Mouse (Mus musculus) v-Abl transformed pro-B cells (cell line): ENCODE measurements around the gene Ptprf.

Experiments used
- in situ Hi-C, 2 experiments: fragments of 400-800 bp; cut with MboI; formaldehyde crosslinking; loops; one replicate each; pipeline ENCODE4 v1.15.1; 2025; ENCODE audit not compliant: unreplicated experiment in 2 of 2

Gene Ptprf

DNA sequence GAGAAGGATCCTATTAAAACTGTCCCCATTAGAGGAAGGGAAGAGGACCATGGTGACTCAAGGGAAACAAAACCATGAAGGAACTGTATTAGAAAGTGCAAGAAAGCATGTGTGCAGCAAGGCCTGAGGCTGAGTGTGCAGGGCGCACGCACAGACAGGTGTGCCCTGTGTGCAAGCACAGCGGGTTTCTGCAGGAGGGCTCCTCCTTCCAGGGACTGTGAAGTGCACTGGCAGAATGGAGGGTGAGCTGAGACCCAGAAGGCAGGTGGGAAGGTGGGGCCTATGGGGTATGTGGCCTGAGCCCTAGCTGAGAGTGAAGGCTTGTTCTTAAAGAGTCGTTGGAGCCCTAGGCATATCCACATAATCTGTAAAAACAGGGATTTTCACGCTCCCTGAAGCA is 1.9 kb downstream of the Ptprf start:
- in situ Hi-C loops, result loop anchor here (5.0 to 10.0 kb wide), 3 partner anchors 202 to 584 kb away; no protein-coding TSS in a partner anchor

DNA sequence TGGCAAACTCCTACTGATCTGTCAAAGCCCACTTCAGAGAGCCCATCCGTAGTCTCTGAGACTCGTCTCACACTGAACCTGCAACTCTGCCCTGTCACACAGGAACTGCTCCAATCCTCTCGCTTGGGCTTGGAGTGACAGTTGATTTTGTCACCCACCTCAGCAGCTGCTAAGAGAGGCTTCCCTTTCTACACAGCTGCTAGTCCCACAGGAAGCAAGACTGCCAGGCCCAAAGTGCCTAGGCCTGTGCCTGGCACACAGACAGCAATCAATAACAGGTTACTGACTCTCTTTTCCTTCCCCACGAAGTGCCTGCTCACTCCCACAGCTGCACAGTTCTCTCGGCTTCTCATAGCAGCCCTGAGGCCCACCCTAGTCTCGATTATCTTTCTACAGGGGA is 2.7 kb downstream of the Ptprf start:
- in situ Hi-C loops, result loop anchor here (5.0 to 10.0 kb wide), 3 partner anchors 201 to 584 kb away; no protein-coding TSS in a partner anchor

DNA sequence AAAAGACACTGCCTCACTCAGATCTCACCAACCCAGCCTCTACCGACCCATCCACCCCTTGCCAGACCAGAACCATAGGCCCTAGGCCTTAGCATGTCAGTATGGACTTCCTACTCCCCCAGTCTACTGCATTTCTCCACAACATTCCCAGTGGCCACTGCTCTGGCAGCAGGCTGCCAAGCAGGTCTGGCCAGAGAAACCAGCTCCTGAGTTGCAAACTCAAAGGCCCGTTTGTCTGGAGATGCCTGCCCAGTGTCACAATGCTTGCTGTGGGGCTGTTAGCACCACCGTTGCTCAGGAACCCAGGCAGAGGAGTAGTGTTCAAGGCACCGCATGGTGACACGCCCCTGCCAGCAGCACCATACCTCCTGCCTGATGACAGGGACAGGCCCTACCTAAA is 5.0 kb downstream of the Ptprf start:
- in situ Hi-C loops, result loop anchor here (5.0 to 10.0 kb wide), 3 partner anchors 199 to 581 kb away; no protein-coding TSS in a partner anchor

DNA sequence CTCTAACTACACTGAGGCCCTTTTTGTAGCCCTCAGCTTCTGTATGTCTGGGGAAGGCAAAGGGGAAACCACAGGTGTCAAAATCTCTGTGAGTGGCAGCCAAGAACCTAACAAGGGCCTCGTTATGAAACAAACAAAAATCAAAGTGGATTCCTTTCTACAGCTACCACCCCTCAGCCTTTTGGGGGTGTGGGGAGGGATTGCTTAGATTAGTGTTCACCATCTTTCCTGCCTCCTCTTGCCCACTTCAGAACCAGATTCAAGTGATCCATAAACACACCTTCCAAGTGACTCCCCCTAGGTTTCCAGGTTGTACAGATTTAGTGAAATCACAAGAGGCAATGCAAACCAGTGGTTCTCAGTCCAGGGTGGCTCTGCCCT is 9.0 kb downstream of the Ptprf start:
- in situ Hi-C loops, result loop anchor here (10.0 kb wide), 2 partner anchors 567 to 577 kb away; no protein-coding TSS in a partner anchor

DNA sequence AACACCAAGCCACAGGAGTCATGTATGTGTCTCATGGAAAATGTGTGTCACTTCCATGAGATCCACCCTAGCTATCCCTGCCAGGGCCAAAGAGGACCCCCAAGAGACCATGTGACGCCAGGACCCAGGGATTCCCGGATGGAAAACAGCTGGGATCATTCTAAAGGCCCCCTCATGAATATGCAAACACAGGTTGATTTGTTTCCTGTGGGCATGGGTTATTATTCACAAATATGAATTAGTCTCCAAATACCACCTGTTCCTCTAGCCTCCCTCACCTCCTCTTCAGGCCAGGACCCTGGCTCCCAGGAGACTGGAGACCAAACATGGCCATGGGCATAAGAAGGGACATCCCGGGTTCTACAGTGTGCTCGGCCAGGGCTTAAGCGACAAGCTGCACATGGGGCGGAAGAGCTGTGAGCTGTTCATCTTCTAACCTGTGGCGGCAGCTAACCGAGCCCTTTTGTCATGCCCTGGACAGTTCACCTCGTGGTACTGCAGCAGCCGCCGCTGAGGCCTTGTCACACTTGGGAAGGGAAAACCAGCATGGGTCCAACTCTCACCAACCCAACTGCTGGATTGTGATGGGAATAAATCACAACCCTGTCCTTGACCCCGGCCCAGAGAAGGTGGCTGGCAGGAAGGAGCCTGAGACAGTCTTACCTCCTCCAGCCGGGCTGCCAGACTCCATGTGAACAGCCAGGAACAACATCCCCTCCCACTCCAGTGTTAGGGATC is 9.6 kb downstream of the Ptprf start:
- in situ Hi-C loops, result loop anchor here (10.0 kb wide), 2 partner anchors 567 to 577 kb away; no protein-coding TSS in a partner anchor

DNA sequence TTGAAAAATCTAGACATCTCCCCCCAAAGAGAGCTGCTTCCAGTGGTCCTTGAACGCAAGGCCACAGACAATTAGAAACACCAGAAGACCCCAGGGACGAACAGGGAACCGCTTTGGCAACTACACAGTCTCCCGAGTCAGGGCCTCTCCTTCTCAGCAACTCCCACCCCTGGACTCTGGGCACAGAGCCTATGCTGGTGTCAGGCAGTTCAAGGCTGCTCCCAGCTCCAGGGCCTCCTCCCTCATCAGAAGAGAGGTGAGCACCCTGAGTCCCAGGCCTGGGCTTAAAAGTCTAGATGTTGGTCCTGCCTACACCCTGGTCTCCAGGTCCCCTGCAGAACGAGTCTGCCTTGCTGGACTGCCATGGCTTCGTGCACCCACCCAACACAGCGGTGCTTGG is 10.7 kb downstream of the Ptprf start:
- in situ Hi-C loops, result loop anchor here (10.0 kb wide), 2 partner anchors 566 to 576 kb away; no protein-coding TSS in a partner anchor

DNA sequence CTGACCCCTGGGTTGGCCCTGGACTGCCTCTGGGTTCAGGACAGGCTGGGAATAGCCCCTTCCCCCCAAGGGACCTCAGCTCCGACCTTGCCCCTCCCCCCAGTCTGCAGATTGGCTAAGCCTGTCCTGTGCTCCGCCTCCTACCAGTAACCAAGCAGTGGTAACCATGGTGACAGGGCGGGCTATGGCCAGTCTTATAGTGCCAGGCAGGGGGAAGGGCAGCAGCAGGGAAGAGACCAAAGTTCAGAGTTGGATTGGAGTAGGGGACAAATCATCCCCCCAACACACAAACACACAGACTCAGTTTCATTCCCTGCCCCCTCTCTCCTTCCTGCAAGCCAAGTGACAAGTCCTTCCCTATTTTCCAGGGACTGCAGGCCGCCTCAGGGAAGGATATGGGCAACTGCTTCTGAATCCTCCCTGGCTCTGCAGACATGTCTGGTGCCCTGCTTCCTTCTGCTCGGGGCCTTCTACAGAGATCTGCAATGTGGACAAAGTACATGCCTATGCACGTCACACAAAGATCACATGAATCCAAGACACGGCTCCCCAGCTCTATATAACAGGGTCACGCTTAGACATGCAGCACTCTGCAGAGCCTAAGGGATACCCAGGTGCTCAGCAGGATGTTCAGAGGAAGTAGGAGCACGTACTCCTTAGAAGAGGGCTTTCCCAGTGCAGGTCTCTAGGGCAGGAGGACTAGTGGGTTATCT is 14.5 kb downstream of the Ptprf start:
- in situ Hi-C loops, result no loop called here

DNA sequence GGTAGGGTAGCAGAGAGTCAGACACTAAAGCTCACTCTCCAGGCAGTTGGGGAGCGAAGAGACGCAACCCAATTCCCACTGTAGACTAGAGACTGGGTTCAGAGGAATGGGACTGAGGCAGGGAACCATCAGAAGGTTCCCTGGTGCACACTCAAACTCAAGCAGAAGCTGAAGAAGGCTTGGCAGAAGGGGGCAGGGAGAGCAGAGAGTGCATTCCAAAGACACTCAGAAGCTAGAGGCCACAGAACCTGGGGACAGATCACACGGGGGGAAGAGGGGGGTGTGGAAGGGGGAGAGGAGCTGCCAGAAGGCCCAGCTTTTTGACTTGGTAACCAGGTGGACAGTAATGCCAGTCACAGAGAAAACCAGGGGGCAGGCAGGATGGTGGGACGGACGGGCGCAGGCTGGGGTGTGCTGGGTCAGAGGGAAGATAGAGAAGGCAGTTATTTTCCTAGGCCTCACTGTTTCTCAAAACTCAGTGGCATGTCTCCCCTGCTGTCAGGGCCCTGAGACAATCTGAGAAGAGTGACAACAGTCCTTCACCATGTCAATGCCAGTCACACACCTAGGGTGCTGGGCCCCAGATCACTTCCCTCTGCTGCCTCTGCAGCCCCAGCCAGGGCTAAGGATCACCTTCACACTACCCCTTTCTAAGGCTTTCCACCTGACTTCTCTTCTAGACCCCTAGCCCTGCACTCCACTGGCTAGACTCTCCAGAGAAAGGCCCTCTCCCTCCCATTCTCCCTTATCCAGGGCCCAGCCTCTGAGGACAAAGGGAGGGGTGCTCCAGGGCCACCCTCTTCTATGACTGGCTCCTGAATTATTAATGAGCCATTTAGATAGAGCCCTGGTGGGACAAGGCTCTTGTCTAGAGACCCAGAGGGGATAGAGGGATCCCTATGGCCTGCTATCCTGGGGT is 15.3 kb downstream of the Ptprf start:
- in situ Hi-C loops, result no loop called here

DNA sequence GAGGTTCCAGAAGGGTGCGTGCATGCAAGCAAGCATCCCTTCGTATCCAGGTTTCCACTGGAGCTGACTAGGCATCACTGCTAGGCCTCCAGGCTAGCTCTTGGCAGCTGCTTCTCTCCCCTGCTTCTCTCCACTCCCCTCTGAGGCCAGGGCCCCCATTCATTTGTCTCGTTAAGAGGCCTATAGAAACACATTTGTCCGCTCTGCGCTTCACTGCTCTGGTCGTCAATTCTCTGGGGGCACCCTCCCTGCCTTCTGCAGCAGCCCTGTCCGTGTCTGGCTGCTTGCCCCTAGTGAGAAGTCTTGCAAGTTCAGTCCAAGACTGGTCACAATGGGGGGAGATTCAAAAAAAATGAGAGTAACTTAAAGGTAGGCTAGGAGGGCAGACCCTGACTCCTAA is 16.7 kb downstream of the Ptprf start:
- in situ Hi-C loops, result no loop called here

DNA sequence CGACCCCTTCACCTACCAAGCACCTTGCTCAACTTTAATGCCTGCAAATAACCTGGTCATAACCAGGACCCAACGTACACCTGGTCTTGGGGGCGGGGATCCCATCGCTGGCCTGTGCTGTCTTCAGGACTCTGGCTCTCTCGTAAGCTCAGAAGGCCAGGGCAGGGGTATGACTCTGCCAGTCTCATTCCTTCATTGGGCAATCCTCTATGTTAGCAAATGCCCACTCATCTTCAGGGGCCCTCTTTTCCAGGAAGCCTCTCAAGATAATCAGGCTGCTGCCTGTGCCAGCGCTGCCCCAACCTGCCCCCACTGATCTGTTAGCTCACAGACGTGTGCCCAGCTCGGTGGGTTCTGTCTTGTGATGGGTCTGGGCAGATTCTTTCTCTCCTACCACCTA is 17.2 kb downstream of the Ptprf start:
- in situ Hi-C loops, result no loop called here

DNA sequence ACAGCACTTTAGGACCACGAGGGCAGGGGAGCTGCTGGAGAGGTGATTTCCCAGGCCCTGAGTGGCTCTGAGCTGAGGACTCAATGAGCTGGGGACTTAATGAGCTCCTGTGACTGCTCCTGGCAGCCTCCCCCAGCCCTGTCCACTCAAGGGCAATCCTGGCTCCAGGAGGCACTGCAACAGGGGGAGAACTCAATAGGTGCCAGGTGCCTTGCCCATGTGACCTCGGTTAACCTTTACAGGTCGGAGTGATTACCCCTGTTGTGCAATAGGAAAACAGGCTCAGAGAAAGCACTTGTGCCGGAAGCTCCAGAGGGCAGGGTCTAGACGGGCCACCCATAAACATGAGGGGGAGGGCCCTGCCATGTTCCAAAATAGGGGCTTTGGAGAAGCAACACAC is 17.7 kb downstream of the Ptprf start:
- in situ Hi-C loops, result no loop called here

DNA sequence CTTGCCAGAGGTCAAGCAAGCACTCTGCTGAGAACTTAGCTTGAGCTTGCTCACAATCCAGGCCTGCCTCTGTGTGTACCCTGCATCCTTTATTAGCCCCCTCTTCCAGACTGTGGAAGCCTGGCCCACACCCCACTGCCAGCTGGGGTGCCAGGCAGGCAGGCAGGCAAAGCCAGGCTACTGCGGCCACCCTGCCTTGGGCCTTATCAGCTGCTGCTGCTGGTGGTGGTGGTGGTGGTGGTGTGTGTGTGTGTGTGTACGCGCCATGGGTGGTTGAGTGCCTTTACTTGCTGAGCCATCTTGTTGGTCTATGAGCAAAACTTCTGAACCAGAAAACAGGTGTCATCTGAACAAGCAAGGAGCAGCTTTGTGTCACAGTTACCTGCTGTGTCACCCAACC is 18.3 kb downstream of the Ptprf start:
- in situ Hi-C loops, result no loop called here

DNA sequence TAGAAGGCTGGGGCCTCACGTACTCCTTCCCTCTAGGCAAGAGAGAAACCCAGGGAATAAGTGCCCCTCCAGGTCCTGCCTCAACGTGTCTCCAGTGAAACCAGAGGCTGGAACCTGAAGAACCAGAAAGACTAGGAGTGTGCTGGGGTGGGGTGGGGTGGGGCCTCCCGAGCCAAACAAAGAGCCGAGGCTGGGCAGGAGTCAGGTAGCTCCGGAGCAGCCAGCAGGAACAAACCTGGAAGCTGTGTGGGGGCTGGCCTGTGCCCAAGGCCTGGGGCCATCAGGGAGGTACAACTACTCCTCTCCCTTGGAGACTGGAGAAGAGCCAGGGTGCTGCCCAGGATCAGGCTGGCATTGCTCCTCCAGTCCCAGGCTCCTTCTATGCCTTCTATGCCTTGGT is 18.9 kb downstream of the Ptprf start:
- in situ Hi-C loops, result no loop called here

DNA sequence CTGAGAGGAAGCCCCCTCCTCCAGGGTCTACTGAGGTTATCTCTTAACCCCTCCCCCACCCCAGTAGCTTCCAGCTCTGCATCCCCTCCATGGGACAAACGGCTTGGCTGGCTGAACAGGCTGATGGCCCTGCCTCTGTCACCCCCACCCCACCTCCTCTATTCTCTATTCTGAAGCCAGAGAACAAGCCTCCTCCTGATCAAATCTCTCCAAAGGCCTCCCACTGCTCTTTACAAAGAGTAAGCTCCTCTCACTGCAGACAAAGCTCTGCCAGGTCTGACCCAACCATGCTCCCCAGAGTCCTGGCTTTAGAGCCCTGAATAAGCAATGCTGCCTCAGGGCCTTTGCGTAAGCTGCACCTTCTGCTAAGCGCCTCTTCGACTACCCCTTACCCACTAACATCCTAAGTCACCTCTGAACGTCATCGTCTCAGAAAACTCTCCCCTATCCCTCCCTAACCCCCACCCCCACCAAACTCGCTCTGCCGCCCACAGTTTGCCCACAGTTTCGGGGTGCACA is 19.6 kb downstream of the Ptprf start:
- in situ Hi-C loops, result no loop called here

DNA sequence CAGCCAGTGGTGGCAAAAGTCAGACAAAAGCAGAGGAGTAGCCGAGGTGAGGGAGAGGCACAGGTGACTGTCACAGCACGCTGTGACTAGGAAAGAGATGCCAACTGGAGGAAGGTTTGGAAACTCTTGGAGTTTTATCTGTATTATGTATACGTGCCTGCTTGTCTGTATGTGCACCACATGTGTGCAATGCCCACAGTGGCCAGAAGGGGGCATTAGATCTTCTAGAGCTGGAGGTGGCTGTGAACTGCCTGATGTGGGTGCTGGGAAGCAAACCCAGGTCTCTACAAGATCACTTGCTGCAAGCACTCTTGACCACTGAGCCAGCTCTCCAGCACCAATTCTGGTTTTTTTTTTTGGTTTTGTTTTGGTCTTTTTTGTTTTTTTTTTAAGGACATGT is 20.5 kb downstream of the Ptprf start:
- in situ Hi-C loops, result no loop called here

DNA sequence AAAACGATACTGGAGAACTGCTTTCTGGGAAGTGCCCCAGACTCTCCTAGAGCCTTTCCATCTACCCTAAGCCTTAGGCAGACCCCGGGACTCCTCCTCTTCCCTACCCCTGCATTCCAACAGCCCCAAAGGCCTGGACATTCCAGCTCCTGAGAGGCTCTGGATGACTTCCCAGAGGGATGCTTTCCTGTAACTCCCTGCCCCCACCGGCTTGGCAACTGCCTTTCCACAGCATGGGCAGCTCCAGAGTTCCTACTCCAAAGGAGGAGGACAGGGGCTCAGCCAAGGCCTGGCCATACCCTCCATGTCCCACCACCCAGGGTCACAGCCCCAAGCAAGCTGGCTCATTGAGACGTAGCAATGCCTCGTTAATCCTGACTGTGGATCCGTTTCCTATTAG is 21.2 kb downstream of the Ptprf start:
- in situ Hi-C loops, result no loop called here

DNA sequence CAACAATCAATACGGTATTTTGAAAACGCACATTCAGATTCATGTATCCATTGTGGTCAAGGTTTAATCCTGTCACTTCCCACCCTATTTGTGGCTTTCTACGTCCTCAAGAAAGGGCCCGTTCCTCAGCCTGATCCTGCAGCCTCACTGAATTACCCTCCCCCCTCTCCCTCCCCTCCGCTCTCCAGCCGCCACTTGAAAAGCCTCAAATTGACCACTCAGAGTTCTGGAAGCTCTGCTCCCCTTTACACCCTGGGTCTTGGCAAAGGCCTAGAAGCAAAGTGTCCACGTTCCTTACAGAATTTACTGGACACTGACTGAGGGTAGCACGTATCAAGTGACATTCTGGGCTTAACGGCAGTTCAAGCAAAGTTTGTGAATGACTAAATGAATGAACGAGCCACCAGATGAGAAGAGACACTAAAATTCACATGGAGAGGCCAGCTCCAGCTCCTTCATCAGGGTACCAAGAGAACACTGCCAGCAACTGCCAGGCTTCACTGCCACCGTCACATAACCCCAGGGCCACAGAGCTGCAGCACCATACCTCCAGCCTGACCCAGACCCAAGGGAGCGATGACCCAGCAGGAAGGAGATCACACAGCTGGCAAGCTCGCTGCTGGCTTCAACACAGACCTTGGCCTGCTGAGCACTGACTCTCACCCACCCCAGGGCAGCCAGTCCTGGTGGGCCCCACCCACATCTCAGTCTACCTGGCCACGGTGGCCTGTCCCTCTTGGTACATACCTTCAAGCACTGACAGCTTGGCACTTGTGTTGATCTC is 22.6 kb downstream of the Ptprf start:
- in situ Hi-C loops, result no loop called here

DNA sequence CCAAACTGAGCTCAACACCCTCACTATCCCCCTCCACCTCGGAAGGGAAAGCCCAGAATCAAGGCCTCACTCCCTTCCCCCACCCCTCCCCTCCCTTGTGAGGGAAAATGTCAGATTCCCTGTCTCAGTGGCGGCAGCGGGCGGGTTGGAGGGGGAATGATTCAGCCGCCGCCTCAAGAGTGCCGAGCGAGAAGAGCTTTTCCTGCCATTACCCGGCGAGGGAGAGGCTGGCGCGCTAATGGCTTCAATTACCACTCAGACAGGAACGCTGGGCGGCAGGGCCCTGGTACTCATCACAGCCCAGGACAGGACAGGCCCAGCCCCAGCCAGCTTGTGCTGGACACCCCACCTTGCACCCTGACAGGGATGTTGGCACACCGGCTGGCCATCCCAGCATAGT is 25.6 kb downstream of the Ptprf start:
- in situ Hi-C loops, result no loop called here

DNA sequence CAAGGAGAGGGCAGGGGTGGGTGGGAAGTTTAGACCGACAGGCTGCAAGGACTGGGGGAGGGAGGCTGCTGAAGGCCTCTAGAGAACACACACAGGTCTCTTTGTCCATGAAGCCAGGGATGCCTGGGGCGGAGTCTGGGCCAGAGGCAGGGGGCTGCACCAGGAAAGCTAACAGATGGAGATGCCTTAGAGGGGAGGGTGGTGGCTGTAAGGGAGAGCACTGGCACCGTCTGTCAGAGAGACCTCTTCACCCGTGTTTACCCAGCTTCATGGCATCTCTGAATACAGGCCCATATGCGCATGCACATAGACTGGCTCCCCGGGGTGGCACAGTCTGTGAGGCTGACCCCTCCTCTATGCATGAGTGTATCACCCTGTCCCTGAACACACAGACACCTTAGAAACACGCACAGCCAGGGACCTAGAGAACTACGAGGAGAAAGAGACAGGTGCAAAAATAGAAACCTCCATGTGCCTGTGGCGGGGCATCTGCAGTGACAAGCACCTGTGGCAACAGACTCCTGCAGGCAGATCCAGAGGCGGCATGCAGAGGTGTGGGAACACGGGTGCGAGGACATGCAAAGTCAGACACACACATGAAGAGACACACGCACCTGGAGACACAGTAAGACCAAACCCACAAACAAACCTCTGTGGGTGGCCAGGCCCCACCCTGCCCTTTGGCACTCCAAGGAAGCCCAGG is 29.3 kb downstream of the Ptprf start:
- in situ Hi-C loops, result no loop called here
